Mouse (Mus musculus) testis, postnatal 10 days (tissue): Measurements from ENCODE around the gene Apof.

ENCODE experiments used
- DNase-seq: peaks from one replicate; pipeline ENCODE4 v3.0.0; 2021; ENCODE audit warnings: low spot score

Apof gene

DNA sequence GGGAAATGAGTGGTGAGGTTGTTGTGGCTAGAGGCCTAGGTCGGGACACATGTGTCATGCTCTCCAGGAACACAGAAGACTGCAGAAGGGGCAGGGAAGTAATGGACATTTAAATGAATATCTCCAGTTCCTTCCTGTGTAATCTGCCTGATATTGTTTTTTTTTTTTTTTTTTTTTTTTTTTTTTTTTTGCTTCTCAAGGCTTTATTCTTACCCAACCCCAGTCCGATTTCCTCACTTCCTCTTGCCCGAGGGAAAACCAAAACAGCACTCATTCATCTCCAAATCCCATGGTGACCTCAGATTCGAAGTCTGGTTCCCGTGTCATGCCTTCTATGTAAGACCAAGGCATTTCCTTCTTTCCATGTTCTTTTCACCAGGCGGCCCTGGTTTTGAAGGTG, 29.8 kb downstream of the Apof start:
- no peak for DNase-seq

DNA sequence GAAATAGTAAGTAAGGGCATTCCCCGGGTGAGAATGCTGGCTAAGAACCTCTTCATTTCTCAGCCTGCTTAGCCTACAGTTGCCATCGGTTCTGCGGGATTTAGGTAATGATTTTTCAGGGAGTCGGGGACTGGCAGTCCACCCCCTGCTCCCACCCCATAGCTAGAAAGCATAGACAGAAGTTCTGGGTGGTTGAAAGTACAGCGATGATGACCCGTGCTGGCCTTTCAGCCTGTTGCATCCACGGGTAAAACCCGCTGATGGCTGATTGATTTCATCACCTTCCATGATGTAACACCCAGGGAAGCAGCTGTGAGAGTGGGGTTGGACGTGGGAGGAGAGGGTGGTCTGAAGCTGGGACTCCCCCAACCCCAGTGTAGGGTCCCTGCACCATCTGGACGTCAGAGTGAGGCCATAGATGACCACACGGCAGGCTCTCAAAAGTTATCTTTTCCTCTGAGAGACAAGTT, 30.3 kb downstream of the Apof start, which contains the start of gene Il23a:
Gene Il23a, minus strand, starts transcription at position 51 of the 470 bp plus-strand sequence.
- no peak for DNase-seq

DNA sequence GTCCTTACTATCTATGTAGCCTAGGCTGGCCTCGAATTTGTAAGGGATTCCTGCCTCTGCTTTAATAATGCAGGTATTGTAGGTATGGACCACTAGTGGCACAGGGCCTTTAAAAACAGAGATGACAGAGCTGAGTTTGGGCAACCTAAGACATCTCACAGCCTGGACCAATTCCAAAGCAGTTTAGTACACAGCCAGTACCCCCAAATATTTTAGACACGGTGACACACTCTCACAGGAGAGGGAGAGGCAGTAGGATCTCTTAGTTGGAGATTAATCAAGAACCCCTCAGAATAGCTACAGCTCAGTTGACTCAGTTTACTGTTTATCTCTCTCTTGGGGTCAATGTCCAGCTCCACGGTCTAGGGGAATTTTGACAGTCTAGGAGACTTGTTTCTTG, 33.9 kb downstream of the Apof start:
- no peak for DNase-seq

DNA sequence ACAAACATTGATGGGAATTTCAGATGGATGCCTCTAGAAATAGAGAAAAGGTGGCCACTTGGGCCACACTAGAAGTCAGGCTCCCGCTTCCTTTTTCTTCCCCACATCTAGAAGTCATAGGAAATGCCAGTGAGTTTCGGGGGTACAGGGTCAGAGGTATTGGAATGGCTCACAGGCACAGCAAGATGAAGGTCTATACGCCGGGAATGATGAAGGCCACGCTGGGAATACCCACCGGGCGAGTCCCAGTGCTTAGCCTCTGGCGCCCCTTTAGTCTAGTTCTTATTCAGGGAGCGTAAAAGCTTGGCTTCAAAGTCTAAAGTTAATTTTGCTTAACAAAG, 34.3 kb downstream of the Apof start:
- DNase-seq = peak; percentile 58

DNA sequence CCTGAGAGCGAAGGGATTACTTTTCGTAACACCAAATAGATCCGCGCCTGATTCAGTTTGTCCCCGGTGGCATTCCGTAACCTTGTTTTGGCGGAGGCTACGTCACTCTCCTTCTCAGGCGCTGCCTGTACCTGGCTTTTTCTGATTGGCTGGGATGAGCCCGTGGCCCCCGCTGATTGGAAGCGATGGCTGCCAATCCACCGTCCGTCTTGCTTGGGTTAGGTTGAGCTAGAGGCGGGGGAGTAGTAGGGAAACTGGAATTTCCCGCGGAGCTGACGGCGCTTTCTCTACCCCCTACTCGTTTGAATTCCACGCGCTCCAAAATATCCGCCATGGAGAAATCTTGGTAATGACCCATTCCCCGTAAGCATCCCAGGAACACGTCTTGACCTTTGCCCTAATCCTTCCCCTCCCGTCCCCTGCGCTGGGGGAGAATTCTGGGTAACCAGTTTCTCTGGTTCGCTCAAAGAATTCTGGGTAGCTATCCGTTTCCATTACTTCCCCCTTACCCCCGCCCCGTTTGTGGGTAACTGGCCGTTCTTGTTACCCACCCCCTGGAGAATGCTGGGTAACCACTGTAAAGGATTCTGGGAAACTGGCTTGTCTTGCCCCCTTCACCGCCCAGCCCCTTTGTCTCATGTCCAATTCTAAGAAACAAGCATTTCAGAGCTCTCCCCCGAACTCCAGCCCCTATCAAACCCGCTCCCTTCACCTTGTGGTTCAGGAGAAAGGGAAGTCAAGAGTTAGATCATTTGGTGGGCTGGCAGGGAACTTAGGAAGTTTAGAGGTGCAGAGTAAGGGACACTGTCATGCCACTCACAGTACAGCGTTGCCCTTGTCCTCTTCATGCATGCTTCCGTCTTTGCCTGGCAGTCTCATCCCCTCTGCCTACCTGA, 34.9 kb downstream of the Apof start, which contains the start of gene Pan2:
Gene Pan2, plus strand, starts transcription at position 210 of the 896 bp plus-strand sequence.
- DNase-seq = peak; percentile 98

DNA sequence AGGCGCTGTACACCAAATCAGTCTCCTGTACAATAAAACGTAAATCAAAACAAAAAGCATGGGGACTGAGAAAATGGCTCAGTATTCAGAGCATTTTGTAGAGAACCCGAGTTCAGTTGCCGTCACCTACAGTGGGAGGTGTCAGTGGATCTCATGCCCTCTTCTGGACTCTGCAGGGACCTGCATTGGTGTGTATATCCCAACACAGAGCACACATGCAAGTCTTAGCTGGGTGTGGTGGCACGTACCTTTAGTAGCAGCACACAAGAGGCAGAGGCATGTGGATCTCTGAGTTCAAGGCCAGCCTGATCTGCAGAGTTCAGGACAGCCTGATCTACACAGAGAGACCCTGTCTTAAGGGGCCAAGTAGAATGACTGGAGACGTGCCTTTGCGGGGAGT, 41.2 kb downstream of the Apof start:
- no peak for DNase-seq

DNA sequence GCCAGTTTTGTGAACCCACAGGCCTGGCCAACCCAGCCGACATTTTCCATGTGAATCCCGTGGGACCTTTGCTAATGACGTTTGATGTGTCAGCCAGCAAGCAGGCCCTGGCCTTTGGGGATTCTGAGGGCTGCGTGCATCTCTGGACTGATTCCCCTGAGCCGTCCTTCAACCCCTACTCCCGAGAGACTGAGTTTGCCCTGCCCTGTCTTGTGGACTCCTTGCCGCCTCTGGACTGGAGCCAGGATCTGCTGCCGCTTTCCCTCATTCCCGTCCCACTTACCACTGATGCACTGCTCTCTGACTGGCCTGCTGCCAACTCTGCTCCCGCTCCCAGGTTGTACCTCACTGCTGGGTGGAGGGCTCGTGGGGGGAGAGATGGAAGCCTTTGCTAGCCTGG, 41.7 kb downstream of the Apof start:
- peak; percentile 78 for DNase-seq

DNA sequence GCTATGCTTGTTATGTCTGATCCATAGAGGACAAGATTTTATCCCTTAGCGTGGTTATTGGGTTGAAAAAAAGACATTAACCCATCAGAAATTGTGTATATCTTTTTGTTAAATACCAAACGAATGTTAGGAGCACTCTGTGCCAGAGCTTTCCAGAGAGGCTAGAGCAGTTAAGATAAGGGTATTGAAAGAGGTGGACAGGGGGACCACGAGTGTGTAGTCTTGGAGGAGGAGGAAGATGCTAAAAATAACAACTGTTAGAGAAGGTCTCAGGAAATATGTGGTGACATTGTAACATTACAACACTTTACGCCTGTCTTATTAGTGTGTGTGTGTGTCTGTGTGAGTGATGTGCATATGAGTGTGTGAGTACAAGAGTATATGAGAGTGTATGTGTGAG, 42.4 kb downstream of the Apof start:
- no peak for DNase-seq

DNA sequence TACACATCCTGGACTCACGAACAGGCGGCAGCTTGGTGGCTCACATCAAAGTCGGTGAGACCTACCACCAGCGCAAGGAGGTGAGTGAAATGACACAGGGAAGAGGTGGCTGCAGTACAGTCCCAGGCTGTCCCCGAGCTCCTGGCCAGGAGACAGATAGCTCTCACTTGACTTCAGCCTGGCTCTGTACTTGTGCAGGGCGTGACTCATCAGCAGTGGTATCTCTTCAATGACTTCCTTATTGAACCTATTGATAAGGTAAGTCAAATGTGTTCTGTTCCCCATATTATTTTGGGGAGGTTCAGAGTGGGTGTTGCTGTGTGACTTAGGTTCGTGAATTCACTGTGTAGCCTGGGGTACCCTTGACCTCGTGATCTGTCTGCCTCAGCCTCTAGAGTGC, 47.1 kb downstream of the Apof start:
- DNase-seq = no peak
